ENCODE assay signal across 8 mouse cellular contexts in the genomic region with DNA sequence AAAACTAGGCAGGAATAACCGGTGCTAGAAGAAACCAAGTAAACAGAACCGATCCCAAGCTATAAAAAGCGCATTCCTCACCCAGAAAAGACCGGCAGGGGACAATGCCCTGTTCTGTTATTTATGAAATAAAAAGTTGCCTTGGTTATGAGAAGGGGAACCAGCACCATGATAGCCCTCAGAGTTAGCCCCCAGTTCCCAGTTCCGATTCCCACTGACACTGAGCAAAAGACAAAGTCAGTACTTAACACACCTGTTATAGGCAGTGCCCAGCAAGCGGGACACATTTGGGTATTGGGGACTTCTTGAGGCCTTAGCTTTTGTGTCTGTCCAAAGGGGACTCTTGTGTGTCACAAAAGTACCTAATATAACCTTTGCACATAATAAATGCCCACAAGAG. TPM values are rescaled to one million over a fixed set of nuclear protein-coding genes. Genes with fewer than 3 reads are reported as not detected.
DNase-seq lines count a peak whose midpoint lies in the region; ATAC-seq and TF ChIP-seq lines count a peak whose summit lies in the region.

No protein-coding gene starts in this region.

- WGBS in heart, adult 2 months = 23% methylated on average over 6 of the region's 6 CpGs
- 28% methylated on average over 6 of the region's 6 CpGs for WGBS in hindbrain, embryonic 10.5 days
- 25% methylated on average over 6 of the region's 6 CpGs for WGBS in midbrain, embryonic 12.5 days

- H3K4me2 ChIP-seq in midbrain, embryonic 12.5 days (replicated peaks) = peak overlapping the region; percentile 78

- H3K79me2 ChIP-seq in heart, adult 2 months (replicated peaks; ENCODE audit: control insufficient read depth, insufficient read depth, low read length) = no peaks in the 10 kb centered on the region; the same call in 1 of the 2 replicates

- no peaks in the 10 kb centered on the region for H3K9me3 ChIP-seq in hindbrain, embryonic 10.5 days
- no peaks in the 10 kb centered on the region for H3K9me3 ChIP-seq in midbrain, embryonic 12.5 days

- intact Hi-C loops in heart, adult 2 months (cut with DNase I) = loop anchor here (2.0 to 5.0 kb wide), 2 partner anchors 41 to 212 kb away; no protein-coding TSS in a partner anchor

- peak overlapping the region; percentile 75 for H3K27ac ChIP-seq in heart, adult 2 months
- no peak overlapping the region; the same call in 1 of the 2 replicates for H3K27ac ChIP-seq in bone marrow macrophage, adult 2 months (ENCODE audit: insufficient read depth, low read depth, low read length)
- peak overlapping the region; percentile 96 for H3K27ac ChIP-seq in hindbrain, embryonic 10.5 days
- H3K27ac ChIP-seq in midbrain, embryonic 12.5 days (replicated peaks) = peak overlapping the region; percentile 98

- H3K4me1 ChIP-seq in heart, adult 2 months (ENCODE audit: control insufficient read depth, insufficient read depth, low read length) = peaks cover 2% of the 10 kb centered on the region
- peaks cover 13% of the 10 kb centered on the region for H3K4me1 ChIP-seq in bone marrow macrophage, adult 2 months (ENCODE audit: control insufficient read depth, insufficient read depth, low read length)
- H3K4me1 ChIP-seq in hindbrain, embryonic 10.5 days (replicated peaks) = peaks cover 25% of the 10 kb centered on the region
- peaks cover 21% of the 10 kb centered on the region for H3K4me1 ChIP-seq in midbrain, embryonic 12.5 days

- H3K4me3 ChIP-seq in heart, adult 2 months = peak overlapping the region; percentile 94
- H3K4me3 ChIP-seq in bone marrow macrophage, adult 2 months (ENCODE audit: insufficient read depth, low read length) = peak overlapping the region; percentile 65
- H3K4me3 ChIP-seq in hindbrain, embryonic 10.5 days = peak overlapping the region; percentile 76
- peak overlapping the region; percentile 88 for H3K4me3 ChIP-seq in midbrain, embryonic 12.5 days

- TF ChIP-seq POLR2A in heart, adult 2 months (IDR thresholded peaks at IDR 0.05; ENCODE audit: insufficient read depth, low read depth, low read length) = no peak
- no peak for TF ChIP-seq POLR2A in bone marrow macrophage, adult 2 months (IDR thresholded peaks at IDR 0.05; ENCODE audit: borderline replicate concordance, low read depth, low read length)

- H3K27me3 ChIP-seq in heart, adult 2 months (ENCODE audit: control insufficient read depth, insufficient read depth, low read length) = no peaks in the 10 kb centered on the region
- no peaks in the 10 kb centered on the region for H3K27me3 ChIP-seq in hindbrain, embryonic 10.5 days (ENCODE audit: insufficient read depth, poor library complexity, severe bottlenecking)
- H3K27me3 ChIP-seq in midbrain, embryonic 12.5 days = no peaks in the 10 kb centered on the region

- no peak for ATAC-seq in midbrain, embryonic 12.5 days (ENCODE audit: low FRiP score, low read depth)

- TF ChIP-seq CTCF in heart, adult 2 months (IDR thresholded peaks at IDR 0.05) = no peak
- TF ChIP-seq CTCF in bone marrow macrophage, adult 2 months (IDR thresholded peaks at IDR 0.05; ENCODE audit: low read depth, low read length) = no peak

- H3K9ac ChIP-seq in heart, adult 2 months (ENCODE audit: low read depth, low read length) = peak overlapping the region; percentile 96
- peak overlapping the region; percentile 93 for H3K9ac ChIP-seq in midbrain, embryonic 12.5 days (replicated peaks)

- no peak for TF ChIP-seq EP300 in heart, adult 2 months (IDR thresholded peaks at IDR 0.05; ENCODE audit: insufficient read depth, low read depth, low read length)

- DNase-seq in heart, adult 2 months = peak in 1 of 2 experiments; percentile 23
- DNase-seq in heart, adult 9 months (ENCODE audit: low spot score in 2 of 2) = no peak
- no peak for DNase-seq in hindbrain, embryonic 10.5 days (ENCODE audit: low spot score)
- no peak for DNase-seq in thymus, postnatal 25 days
- no peak for DNase-seq in adrenal gland, postnatal 4 days (ENCODE audit: low spot score in 2 of 2)
- DNase-seq in urinary bladder, postnatal 14 days (ENCODE audit: low spot score) = no peak

- no peaks in the 10 kb centered on the region; the same call in 1 of the 2 replicates for H3K36me3 ChIP-seq in heart, adult 2 months (ENCODE audit: control insufficient read depth, insufficient read depth, low read length)
- no peaks in the 10 kb centered on the region for H3K36me3 ChIP-seq in hindbrain, embryonic 10.5 days
- H3K36me3 ChIP-seq in midbrain, embryonic 12.5 days = no peaks in the 10 kb centered on the region

RNA-seq across cellular contexts. Expression of a gene that starts 0.4 kb away (rescaled TPM):
- total RNA-seq in heart, adult 2 months (2021) = 10 to 100 TPM; 38.1 to 48.3 TPM
- 6.5 and 10.0 TPM in 2 replicates for polyA plus RNA-seq in heart, adult 2 months (2012; rRNA removed)
- polyA plus RNA-seq in bone marrow macrophage, adult 2 months (2012; ENCODE audit: insufficient read depth, insufficient read length, missing spikeins) = 4.8 and 5.2 TPM in 2 replicates
- polyA plus RNA-seq in hindbrain, embryonic 10.5 days (2016; fragmentation: Nextera tagmentation; extraction: Ambion mirVana) = 5.6 and 6.2 TPM in 2 replicates
- polyA plus RNA-seq in midbrain, embryonic 12.5 days (2016; fragmentation: Nextera tagmentation; extraction: Ambion mirVana) = 8.6 and 9.6 TPM in 2 replicates
- 10 to 100 TPM; 27.1 to 29.7 TPM for total RNA-seq in adrenal gland, postnatal 4 days (2021)

RNA-seq across cellular contexts. Expression of a gene that starts 42.5 kb away (rescaled TPM):
- total RNA-seq in heart, adult 2 months (2021) = under 1 TPM; 0.63 to 0.91 TPM
- polyA plus RNA-seq in heart, adult 2 months (2012; rRNA removed) = 0.06 and 0.76 TPM in 2 replicates
- polyA plus RNA-seq in bone marrow macrophage, adult 2 months (2012; ENCODE audit: insufficient read depth, insufficient read length, missing spikeins) = 30.3 and 39.2 TPM in 2 replicates
- 41.6 and 82.6 TPM in 2 replicates for polyA plus RNA-seq in hindbrain, embryonic 10.5 days (2016; fragmentation: Nextera tagmentation; extraction: Ambion mirVana)
- polyA plus RNA-seq in midbrain, embryonic 12.5 days (2016; fragmentation: Nextera tagmentation; extraction: Ambion mirVana) = 51.8 and 73.5 TPM in 2 replicates
- 10 to 100 TPM; 16.4 to 19.0 TPM for total RNA-seq in adrenal gland, postnatal 4 days (2021)

Comparison
In these comparisons a context has a peak if more than half of its experiments do, and no peak if none do; other contexts are left out.
1. RNA of a gene that starts 42.5 kb away (polyA plus RNA-seq): 51.8 to 73.5 TPM in midbrain, embryonic 12.5 days, 41.6 to 82.6 TPM in hindbrain, embryonic 10.5 days and 30.3 to 39.2 TPM in bone marrow macrophage, adult 2 months; 0.06 to 0.76 TPM in heart, adult 2 months; every median in the first group is over 10 times any median in the second.
2. Peak in every context shown above with its lines, with median percentiles within 50 percentile points of each other: H3K4me3 ChIP-seq.